ENCODE assay signal across 8 mouse cellular contexts in genomic region chr11:44471337-44471995, GRCm38 (mm10). TPM values are rescaled to one million over a fixed set of nuclear protein-coding genes. Genes with fewer than 3 reads are reported as not detected.
DNase-seq lines count a peak whose midpoint lies in the region; ATAC-seq lines count a peak whose summit lies in the region.

No protein-coding gene starts in this region.

- peak overlapping the region; percentile 88 for H3K9ac ChIP-seq in embryonic facial prominence, embryonic 11.5 days (replicated peaks; ENCODE audit: low read length)
- H3K9ac ChIP-seq in limb, embryonic 12.5 days (replicated peaks), result peak overlapping the region; percentile 84
- H3K9ac ChIP-seq in neural tube, embryonic 15.5 days (replicated peaks), result peak overlapping the region; percentile 76

- H3K4me3 ChIP-seq in embryonic facial prominence, embryonic 11.5 days (ENCODE audit: low read depth, low read length), result peak overlapping the region; percentile 87
- H3K4me3 ChIP-seq in hindbrain, embryonic 10.5 days, result peak overlapping the region; percentile 94
- peak overlapping the region; percentile 94 for H3K4me3 ChIP-seq in limb, embryonic 12.5 days (replicated peaks)
- H3K4me3 ChIP-seq in neural tube, embryonic 15.5 days (replicated peaks), result peak overlapping the region; percentile 67

- 22% methylated on average over 4 of the region's 4 CpGs for WGBS in embryonic facial prominence, embryonic 11.5 days
- 28% methylated on average over 4 of the region's 4 CpGs for whole genome bisulfite sequencing in hindbrain, embryonic 10.5 days
- WGBS in limb, embryonic 12.5 days, result 26% methylated on average over 4 of the region's 4 CpGs
- WGBS in neural tube, embryonic 15.5 days, result 25% methylated on average over 4 of the region's 4 CpGs

- H3K9me3 ChIP-seq in embryonic facial prominence, embryonic 11.5 days (replicated peaks; ENCODE audit: control insufficient read depth, low read length), result no peaks in the 10 kb centered on the region
- H3K9me3 ChIP-seq in hindbrain, embryonic 10.5 days, result no peaks in the 10 kb centered on the region
- no peaks in the 10 kb centered on the region for H3K9me3 ChIP-seq in limb, embryonic 12.5 days
- no peaks in the 10 kb centered on the region for H3K9me3 ChIP-seq in neural tube, embryonic 15.5 days (replicated peaks)

- H3K4me2 ChIP-seq in embryonic facial prominence, embryonic 11.5 days (ENCODE audit: low read depth, low read length), result peak overlapping the region; percentile 72
- peak overlapping the region; percentile 92 for H3K4me2 ChIP-seq in limb, embryonic 12.5 days
- peak overlapping the region; percentile 86 for H3K4me2 ChIP-seq in neural tube, embryonic 15.5 days

- no peak for ATAC-seq in embryonic facial prominence, embryonic 11.5 days (replicated peaks; ENCODE audit: insufficient number of reproducible peaks, low FRiP score, low TSS enrichment, low read depth)
- no peak for ATAC-seq in limb, embryonic 12.5 days (ENCODE audit: insufficient number of reproducible peaks, insufficient read depth, low FRiP score, low TSS enrichment, low read depth)
- ATAC-seq in neural tube, embryonic 15.5 days (ENCODE audit: low FRiP score), result no peak

- peak; percentile 65 for DNase-seq in A20 (ENCODE audit: low read depth, low spot score)
- DNase-seq in CD4-positive helper T cell, adult 2 months (ENCODE audit: low read depth, low spot score), result peak; percentile 32
- peak; percentile 9 for DNase-seq in embryonic facial prominence, embryonic 11.5 days (ENCODE audit: low spot score)
- peak; percentile 13 for DNase-seq in hindbrain, embryonic 10.5 days (ENCODE audit: low spot score)
- no peak for DNase-seq in urinary bladder, adult 2 months (ENCODE audit: low spot score)
- no peak for DNase-seq in urinary bladder, postnatal 36 days (ENCODE audit: low spot score in 2 of 2)

- no peaks in the 10 kb centered on the region for H3K36me3 ChIP-seq in embryonic facial prominence, embryonic 11.5 days (replicated peaks; ENCODE audit: control insufficient read depth, insufficient read depth, low read depth, low read length)
- no peaks in the 10 kb centered on the region for H3K36me3 ChIP-seq in hindbrain, embryonic 10.5 days
- H3K36me3 ChIP-seq in limb, embryonic 12.5 days, result no peaks in the 10 kb centered on the region
- no peaks in the 10 kb centered on the region for H3K36me3 ChIP-seq in neural tube, embryonic 15.5 days

- no peaks in the 10 kb centered on the region for H3K27me3 ChIP-seq in embryonic facial prominence, embryonic 11.5 days (ENCODE audit: control insufficient read depth, insufficient read depth, low read length)
- no peaks in the 10 kb centered on the region for H3K27me3 ChIP-seq in hindbrain, embryonic 10.5 days (ENCODE audit: insufficient read depth, poor library complexity, severe bottlenecking)
- no peaks in the 10 kb centered on the region for H3K27me3 ChIP-seq in limb, embryonic 12.5 days
- no peaks in the 10 kb centered on the region for H3K27me3 ChIP-seq in neural tube, embryonic 15.5 days (replicated peaks)

- peak overlapping the region; percentile 75; the same call in 1 of the 2 replicates for H3K27ac ChIP-seq in embryonic facial prominence, embryonic 11.5 days (replicated peaks; ENCODE audit: low read depth, low read length)
- peak overlapping the region; percentile 94 for H3K27ac ChIP-seq in hindbrain, embryonic 10.5 days
- peak overlapping the region; percentile 89; the same call in 1 of the 2 replicates for H3K27ac ChIP-seq in limb, embryonic 12.5 days
- H3K27ac ChIP-seq in neural tube, embryonic 15.5 days (replicated peaks), result peak overlapping the region; percentile 91

- H3K4me1 ChIP-seq in embryonic facial prominence, embryonic 11.5 days (ENCODE audit: control insufficient read depth, insufficient read depth, low read length), result no peaks in the 10 kb centered on the region
- H3K4me1 ChIP-seq in hindbrain, embryonic 10.5 days (replicated peaks), result peaks cover 22% of the 10 kb centered on the region
- H3K4me1 ChIP-seq in limb, embryonic 12.5 days (replicated peaks), result peaks cover 18% of the 10 kb centered on the region
- peaks cover 31% of the 10 kb centered on the region for H3K4me1 ChIP-seq in neural tube, embryonic 15.5 days

RNA-seq across cellular contexts. Expression of gene Ublcp1, which starts 1.2 kb away (rescaled TPM):
- polyA plus RNA-seq in embryonic facial prominence, embryonic 11.5 days (2014; fragmentation: Nextera tagmentation; extraction: Ambion mirVana), result 77.1 and 80.9 TPM in 2 replicates
- polyA plus RNA-seq in hindbrain, embryonic 10.5 days (2016; fragmentation: Nextera tagmentation; extraction: Ambion mirVana), result 58.5 and 72.0 TPM in 2 replicates
- 73.3 and 76.3 TPM in 2 replicates for polyA plus RNA-seq in limb, embryonic 12.5 days (2016; fragmentation: Nextera tagmentation; extraction: Ambion mirVana)
- 60.5 and 61.7 TPM in 2 replicates for polyA plus RNA-seq in neural tube, embryonic 15.5 days (2015; fragmentation: Nextera tagmentation; extraction: Ambion mirVana)
- 43.9 and 50.8 TPM in 2 replicates for polyA plus RNA-seq in urinary bladder, adult 2 months (2012; rRNA removed)

RNA-seq across cellular contexts. Expression of gene Rnf145, which starts 47.3 kb away (rescaled TPM):
- 102 and 104 TPM in 2 replicates for polyA plus RNA-seq in embryonic facial prominence, embryonic 11.5 days (2014; fragmentation: Nextera tagmentation; extraction: Ambion mirVana)
- 111 and 125 TPM in 2 replicates for polyA plus RNA-seq in hindbrain, embryonic 10.5 days (2016; fragmentation: Nextera tagmentation; extraction: Ambion mirVana)
- 91.0 and 91.5 TPM in 2 replicates for polyA plus RNA-seq in limb, embryonic 12.5 days (2016; fragmentation: Nextera tagmentation; extraction: Ambion mirVana)
- 99.5 and 112 TPM in 2 replicates for polyA plus RNA-seq in neural tube, embryonic 15.5 days (2015; fragmentation: Nextera tagmentation; extraction: Ambion mirVana)
- polyA plus RNA-seq in urinary bladder, adult 2 months (2012; rRNA removed), result 89.3 and 99.8 TPM in 2 replicates

Comparison
In these comparisons a context has a peak if more than half of its experiments do, and no peak if none do; other contexts are left out.
1. DNase-seq: peak in A20 (single experiment), CD4-positive helper T cell, adult 2 months (single experiment), embryonic facial prominence, embryonic 11.5 days (single experiment) and hindbrain, embryonic 10.5 days (single experiment); none in urinary bladder, adult 2 months (single experiment) and urinary bladder, postnatal 36 days (0 of 2).
2. Peak in every context shown above with its lines, with median percentiles within 50 percentile points of each other: H3K27ac ChIP-seq, H3K4me2 ChIP-seq, H3K4me3 ChIP-seq and H3K9ac ChIP-seq.